Mouse (Mus musculus): ENCODE results near the gene Slc6a16. TPM values are rescaled to one million over a fixed set of nuclear protein-coding genes. Genes with fewer than 3 reads are reported as not detected.
A peak's percentile ranks its signal among the peaks of the same experiment; 100 is the strongest.

The Slc6a16 gene
- polyA plus RNA-seq, 1 experiment: 0.70 TPM

GRCm38 (mm10) chr7:45198961-45199360 is 41.9 kb upstream of the Slc6a16 start:
- DNase-seq (ENCODE audit: low read depth): no peak
- TF ChIP-seq CTCF (IDR thresholded peaks at IDR 0.05; ENCODE audit: borderline replicate concordance, extremely low read depth, insufficient read depth, insufficient read length) (no peak), POLR2A (IDR thresholded peaks at IDR 0.05; ENCODE audit: borderline replicate concordance, extremely low read depth, insufficient read depth, insufficient read length, poor library complexity, severe bottlenecking) (no peak)

GRCm38 (mm10) chr7:45202654-45203053 is 38.2 kb upstream of the Slc6a16 start:
- DNase-seq (ENCODE audit: low read depth): no peak
- TF ChIP-seq CTCF (IDR thresholded peaks at IDR 0.05; ENCODE audit: borderline replicate concordance, extremely low read depth, insufficient read depth, insufficient read length) (no peak), POLR2A (IDR thresholded peaks at IDR 0.05; ENCODE audit: borderline replicate concordance, extremely low read depth, insufficient read depth, insufficient read length, poor library complexity, severe bottlenecking) (no peak)

- TF ChIP-seq POLR2A (IDR thresholded peaks at IDR 0.05; ENCODE audit: borderline replicate concordance, extremely low read depth, insufficient read depth, insufficient read length, poor library complexity, severe bottlenecking) (peak; percentile 51; the same call in 1 of the 2 replicates), CTCF (IDR thresholded peaks at IDR 0.05; ENCODE audit: borderline replicate concordance, extremely low read depth, insufficient read depth, insufficient read length) (no peak)
- peak; percentile 100 for DNase-seq (ENCODE audit: low read depth)
Measured at GRCm38 (mm10) chr7:45204380-45205143, 36.3 kb upstream of the Slc6a16 start, which contains the start of gene Ccdc155. Gene Ccdc155 (minus strand): TSS chr7:45204892.

- TF ChIP-seq POLR2A (IDR thresholded peaks at IDR 0.05; ENCODE audit: borderline replicate concordance, extremely low read depth, insufficient read depth, insufficient read length, poor library complexity, severe bottlenecking) (no peak), CTCF (IDR thresholded peaks at IDR 0.05; ENCODE audit: borderline replicate concordance, extremely low read depth, insufficient read depth, insufficient read length) (peak; percentile 26; the same call in 1 of the 2 replicates)
- no peak for DNase-seq (ENCODE audit: low read depth)
Measured at GRCm38 (mm10) chr7:45208260-45208659, 32.6 kb upstream of the Slc6a16 start.

- DNase-seq (ENCODE audit: low read depth): no peak
- TF ChIP-seq POLR2A (IDR thresholded peaks at IDR 0.05; ENCODE audit: borderline replicate concordance, extremely low read depth, insufficient read depth, insufficient read length, poor library complexity, severe bottlenecking) (no peak), CTCF (IDR thresholded peaks at IDR 0.05; ENCODE audit: borderline replicate concordance, extremely low read depth, insufficient read depth, insufficient read length) (no peak)
Measured at GRCm38 (mm10) chr7:45211070-45211469, 29.8 kb upstream of the Slc6a16 start.

GRCm38 (mm10) chr7:45211851-45212251 is 29.0 kb upstream of the Slc6a16 start, which contains the start of gene Dkkl1:
Gene Dkkl1 (minus strand): TSS chr7:45212147.
- TF ChIP-seq POLR2A (IDR thresholded peaks at IDR 0.05; ENCODE audit: borderline replicate concordance, extremely low read depth, insufficient read depth, insufficient read length, poor library complexity, severe bottlenecking) (no peak), CTCF (IDR thresholded peaks at IDR 0.05; ENCODE audit: borderline replicate concordance, extremely low read depth, insufficient read depth, insufficient read length) (no peak)
- no peak for DNase-seq (ENCODE audit: low read depth)

GRCm38 (mm10) chr7:45212356-45212755 is 28.5 kb upstream of the Slc6a16 start:
- DNase-seq (ENCODE audit: low read depth): no peak
- TF ChIP-seq CTCF (IDR thresholded peaks at IDR 0.05; ENCODE audit: borderline replicate concordance, extremely low read depth, insufficient read depth, insufficient read length): no peak
- no peak for TF ChIP-seq POLR2A (IDR thresholded peaks at IDR 0.05; ENCODE audit: borderline replicate concordance, extremely low read depth, insufficient read depth, insufficient read length, poor library complexity, severe bottlenecking)

GRCm38 (mm10) chr7:45213708-45214107 is 27.2 kb upstream of the Slc6a16 start:
- no peak for DNase-seq (ENCODE audit: low read depth)
- no peak for TF ChIP-seq CTCF (IDR thresholded peaks at IDR 0.05; ENCODE audit: borderline replicate concordance, extremely low read depth, insufficient read depth, insufficient read length)
- TF ChIP-seq POLR2A (IDR thresholded peaks at IDR 0.05; ENCODE audit: borderline replicate concordance, extremely low read depth, insufficient read depth, insufficient read length, poor library complexity, severe bottlenecking): no peak

GRCm38 (mm10) chr7:45215673-45216441 is 25.0 kb upstream of the Slc6a16 start, which contains the start of gene Tead2:
Gene Tead2 (plus strand): TSS chr7:45215753.
- TF ChIP-seq POLR2A (IDR thresholded peaks at IDR 0.05; ENCODE audit: borderline replicate concordance, extremely low read depth, insufficient read depth, insufficient read length, poor library complexity, severe bottlenecking): peak; percentile 60; the same call in 1 of the 2 replicates
- no peak for TF ChIP-seq CTCF (IDR thresholded peaks at IDR 0.05; ENCODE audit: borderline replicate concordance, extremely low read depth, insufficient read depth, insufficient read length)
- peak; percentile 71 for DNase-seq (ENCODE audit: low read depth)

GRCm38 (mm10) chr7:45216442-45217183 is 24.3 kb upstream of the Slc6a16 start:
- DNase-seq (ENCODE audit: low read depth): peak; percentile 97
- 0 out of 2 replicates have a peak, but pooled peaks have one; percentile 21 for TF ChIP-seq POLR2A (IDR thresholded peaks at IDR 0.05; ENCODE audit: borderline replicate concordance, extremely low read depth, insufficient read depth, insufficient read length, poor library complexity, severe bottlenecking)
- no peak for TF ChIP-seq CTCF (IDR thresholded peaks at IDR 0.05; ENCODE audit: borderline replicate concordance, extremely low read depth, insufficient read depth, insufficient read length)

Data from brain, embryonic 14.5 days (tissue).